Mouse (Mus musculus) testis, adult 2 months (tissue): ENCODE results near the gene Dpy19l3. TPM values are rescaled to one million over a fixed set of nuclear protein-coding genes. Genes with fewer than 3 reads are reported as not detected.

Source experiments
- H3K27ac ChIP-seq: fragments of 200-500 bp; 2 replicates; pipeline ENCODE4 v1.5.1; 2012; ENCODE audit warnings: low read depth, low read length; ENCODE audit not compliant: control insufficient read depth, insufficient read depth
- H3K27me3 ChIP-seq: fragments of 200-500 bp; 2 replicates; pipeline ENCODE4 v1.6.1; 2012; ENCODE audit warnings: mild to moderate bottlenecking, low read length, moderate library complexity; ENCODE audit not compliant: control insufficient read depth, insufficient read depth
- H3K36me3 ChIP-seq: fragments of 200-500 bp; 2 replicates; pipeline ENCODE4 v1.6.1; 2012; ENCODE audit warnings: mild to moderate bottlenecking, low read length; ENCODE audit not compliant: control insufficient read depth, insufficient read depth
- H3K4me1 ChIP-seq: fragments of 200-500 bp; 2 replicates; pipeline ENCODE4 v1.6.1; 2012; ENCODE audit warnings: low read length; ENCODE audit not compliant: control insufficient read depth, insufficient read depth
- H3K4me3 ChIP-seq: fragments of 200-500 bp; 2 replicates; pipeline ENCODE4 v1.5.1; 2012; ENCODE audit warnings: low read depth, mild to moderate bottlenecking, low read length, moderate library complexity, mixed read lengths; ENCODE audit not compliant: control insufficient read depth
- CTCF ChIP-seq: fragments of 200-500 bp; IDR thresholded peaks from 2 replicates; pipeline ENCODE4 v1.5.1; 2012; ENCODE audit warnings: low read depth, mild to moderate bottlenecking, inconsistent platforms, low read length, moderate library complexity; ENCODE audit not compliant: control insufficient read depth, insufficient read depth, insufficient replicate concordance
- POLR2A ChIP-seq: fragments of 200-500 bp; IDR thresholded peaks from 2 replicates; pipeline ENCODE4 v1.6.1; 2012; ENCODE audit warnings: low read depth, mild to moderate bottlenecking, inconsistent platforms, low read length, moderate library complexity; ENCODE audit not compliant: control insufficient read depth
- polyA plus RNA-seq: library from polyadenylated mRNA; depleted of rRNA; stranded (reverse); fragments of >200 nt; gene quantifications from 2 replicates; pipeline ENCODE4 v1.2.3, GENCODE M21; 2012

Dpy19l3 gene
- polyA plus RNA-seq, 1 experiment, result 4.8 TPM

DNA sequence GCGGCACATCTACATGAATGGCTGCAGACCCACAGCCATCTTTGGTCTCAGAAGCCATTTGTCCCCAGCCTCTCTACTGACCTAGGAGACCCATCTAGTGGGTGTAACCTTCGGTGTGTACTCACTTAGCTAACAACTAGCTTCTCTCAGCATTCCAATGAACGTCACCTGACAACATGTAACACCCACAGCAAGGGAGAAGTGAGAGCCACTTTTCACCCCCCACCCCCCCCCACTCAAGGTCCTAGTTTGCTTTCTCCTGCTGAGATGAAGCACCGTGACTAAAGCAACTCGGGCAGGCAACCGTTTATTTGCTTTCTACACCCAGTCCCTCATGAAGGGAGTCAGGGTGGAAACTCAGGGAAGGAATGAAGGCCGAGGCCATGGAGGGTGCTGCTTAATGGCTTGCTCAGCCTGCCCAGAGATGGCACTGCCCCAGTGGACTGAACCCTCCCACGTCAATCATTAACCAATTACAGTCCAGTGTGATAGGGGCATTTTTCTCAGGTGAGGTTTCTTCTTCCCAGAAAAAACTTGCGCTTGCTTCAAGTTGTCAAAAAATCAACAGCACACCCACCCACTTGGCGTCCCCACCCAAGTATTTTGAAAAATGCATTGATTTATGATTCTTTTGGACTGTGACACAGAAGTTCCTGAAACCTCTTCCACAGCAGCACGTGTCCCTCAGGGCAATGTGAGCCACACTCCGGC, 7.4 kb downstream of the Dpy19l3 start:
- Histone ChIP-seq H3K27ac (no peak overlapping the region), H3K4me1 (no peaks in the 10 kb centered on the region), H3K27me3 (no peaks in the 10 kb centered on the region), H3K36me3 (no peaks in the 10 kb centered on the region), H3K4me3 (no peak overlapping the region)
- no peak for TF ChIP-seq CTCF
- no peak for TF ChIP-seq POLR2A

DNA sequence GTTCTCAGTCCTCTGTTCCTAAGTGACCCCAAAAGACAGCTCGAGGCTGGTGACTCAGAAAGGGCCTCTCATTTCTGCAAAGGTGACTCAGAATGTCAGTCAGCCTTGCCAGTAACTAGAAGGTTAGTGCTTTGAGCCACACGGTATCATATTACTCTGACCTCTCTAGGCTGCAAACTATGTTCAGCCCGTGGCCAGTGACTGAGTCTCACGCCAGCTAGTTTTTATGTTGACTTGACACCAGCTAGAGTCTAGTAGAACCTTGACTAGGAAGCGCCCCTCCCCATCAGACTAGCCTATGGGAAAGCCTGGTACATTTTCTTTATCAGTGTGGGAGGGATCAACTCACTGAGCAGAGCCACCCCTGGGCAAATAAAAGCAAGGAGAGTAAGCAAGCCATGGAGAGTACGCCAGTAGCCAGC, 9.0 kb downstream of the Dpy19l3 start:
- Histone ChIP-seq H3K27me3 (no peaks in the 10 kb centered on the region), H3K4me3 (no peak overlapping the region), H3K36me3 (no peaks in the 10 kb centered on the region), H3K27ac (no peak overlapping the region), H3K4me1 (no peaks in the 10 kb centered on the region)
- no peak for TF ChIP-seq POLR2A

DNA sequence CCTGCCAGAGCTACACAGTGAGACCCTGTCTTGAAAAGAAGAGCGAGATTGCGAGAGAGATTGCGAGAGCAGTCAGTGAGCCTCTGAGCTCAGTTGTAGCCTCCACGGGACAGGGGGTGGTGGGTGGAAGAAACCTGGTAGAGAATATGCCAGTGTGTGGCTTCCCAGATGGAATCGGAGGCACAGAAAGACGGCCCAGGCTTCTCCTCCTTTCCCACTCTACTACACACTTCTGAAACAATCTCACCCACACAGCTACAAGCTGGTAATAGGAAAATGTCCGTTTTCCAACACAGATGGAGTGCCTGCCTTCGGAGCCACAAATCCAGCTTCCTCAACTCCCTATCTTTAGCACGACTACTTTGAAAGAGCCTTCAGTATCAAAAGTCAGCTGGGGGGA, 9.5 kb downstream of the Dpy19l3 start:
- Histone ChIP-seq H3K36me3 (no peaks in the 10 kb centered on the region), H3K27me3 (no peaks in the 10 kb centered on the region), H3K4me3 (no peak overlapping the region), H3K4me1 (no peaks in the 10 kb centered on the region), H3K27ac (no peak overlapping the region)
- TF ChIP-seq POLR2A (no peak), CTCF (no peak)

DNA sequence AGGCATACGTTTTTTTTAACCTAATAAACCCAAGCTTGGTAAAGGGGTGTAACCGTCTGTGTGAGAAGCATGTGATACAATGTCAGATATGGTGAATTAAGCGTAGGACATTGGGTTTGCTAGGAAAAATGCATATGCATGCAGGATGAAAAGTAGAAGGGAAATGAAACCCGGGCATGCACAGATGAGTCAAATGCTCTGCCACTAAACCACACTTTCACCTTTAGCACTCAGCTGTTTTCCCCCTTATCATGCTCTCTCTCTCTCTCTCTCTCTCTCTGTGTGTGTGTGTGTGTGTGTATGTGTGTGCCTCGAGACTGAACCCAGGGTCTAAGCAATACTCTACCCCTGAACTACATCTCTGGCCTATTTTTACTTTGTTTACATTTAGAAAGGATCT, 11.9 kb downstream of the Dpy19l3 start:
- Histone ChIP-seq H3K36me3 (no peaks in the 10 kb centered on the region), H3K27me3 (no peaks in the 10 kb centered on the region), H3K4me1 (no peaks in the 10 kb centered on the region), H3K27ac (no peak overlapping the region), H3K4me3 (no peak overlapping the region)
- no peak for TF ChIP-seq POLR2A
- no peak for TF ChIP-seq CTCF

DNA sequence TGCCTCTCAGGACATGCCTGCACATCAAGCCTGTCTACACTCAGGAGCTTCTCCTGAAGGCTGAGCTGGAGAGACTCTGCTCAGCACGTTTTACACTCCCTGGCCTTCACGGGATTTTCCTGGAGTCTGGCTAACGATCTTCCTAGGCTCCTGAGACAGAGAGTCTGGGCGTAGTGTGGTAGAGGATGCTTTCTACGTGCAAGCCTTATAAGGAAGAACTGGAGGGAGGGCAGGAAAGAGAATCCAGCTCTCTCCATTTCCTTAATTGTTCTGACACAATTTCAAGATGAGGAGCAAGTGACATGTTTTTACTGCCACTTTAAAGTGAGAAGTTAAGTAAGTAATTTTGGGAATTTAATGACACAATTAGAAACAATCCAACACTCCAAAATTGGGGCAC, 12.4 kb downstream of the Dpy19l3 start:
- TF ChIP-seq POLR2A (no peak), CTCF (no peak)
- Histone ChIP-seq H3K4me3 (no peak overlapping the region), H3K27me3 (no peaks in the 10 kb centered on the region), H3K36me3 (no peaks in the 10 kb centered on the region), H3K27ac (no peak overlapping the region), H3K4me1 (no peaks in the 10 kb centered on the region)

DNA sequence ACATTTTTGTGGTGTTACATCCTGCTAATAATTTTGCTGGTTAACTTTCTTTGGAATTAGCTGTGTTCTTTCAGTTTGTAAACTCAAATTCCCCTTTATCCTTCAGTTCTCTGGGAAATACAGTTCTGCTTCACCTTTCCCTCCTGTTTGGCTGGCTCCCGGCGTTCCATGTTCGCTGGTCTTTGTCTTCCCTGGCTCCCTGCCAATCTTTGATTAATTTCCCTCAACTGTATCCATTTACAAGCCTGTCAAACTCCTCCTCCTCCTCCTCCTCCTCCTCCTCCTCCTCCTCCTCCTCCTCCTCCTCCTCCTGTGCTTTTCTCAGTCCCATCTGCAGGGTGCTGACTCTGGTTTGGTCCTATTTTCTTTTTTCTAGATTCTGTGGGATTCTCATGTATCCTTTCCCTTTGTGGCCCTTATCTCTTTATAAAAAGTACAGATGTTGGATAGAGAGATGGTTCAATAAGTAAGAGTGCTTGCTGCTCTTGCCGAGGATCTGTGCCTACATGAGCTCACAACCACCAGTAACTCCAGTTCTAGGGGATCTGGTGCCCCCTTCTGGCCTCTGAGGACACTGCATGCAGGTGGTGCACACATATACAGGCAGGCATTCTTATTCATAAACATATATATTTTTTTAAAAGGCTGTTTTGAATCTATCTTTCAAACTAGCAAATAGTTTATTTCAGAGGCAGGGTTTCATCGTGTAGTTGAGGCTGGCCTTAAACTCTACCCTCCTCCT, 13.6 kb downstream of the Dpy19l3 start:
- H3K4me1 ChIP-seq, result no peaks in the 10 kb centered on the region
- H3K27me3 ChIP-seq, result no peaks in the 10 kb centered on the region
- H3K4me3 ChIP-seq, result no peak overlapping the region
- no peaks in the 10 kb centered on the region for H3K36me3 ChIP-seq
- H3K27ac ChIP-seq, result no peak overlapping the region
- peak; percentile 81; the same call in 1 of the 2 replicates for TF ChIP-seq CTCF
- no peak for TF ChIP-seq POLR2A

DNA sequence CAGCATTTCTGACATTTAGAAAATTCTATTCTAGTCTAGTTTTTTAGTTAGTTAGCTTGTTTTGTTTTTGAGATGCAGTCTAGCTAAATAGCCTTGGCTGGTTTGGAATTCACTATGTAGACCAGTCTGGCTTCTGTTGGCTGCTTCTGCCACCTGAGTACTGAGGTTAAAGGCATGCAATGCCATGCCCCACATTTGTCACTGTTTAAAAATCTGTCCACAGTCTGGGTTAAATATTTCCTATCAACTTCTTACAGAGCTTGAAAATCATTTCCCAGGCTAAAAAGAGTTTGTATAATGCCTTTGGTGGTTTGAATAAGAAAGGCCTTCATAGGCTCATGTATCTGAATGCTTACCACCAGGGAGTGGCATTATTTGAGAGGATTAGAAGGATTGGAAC, 15.4 kb downstream of the Dpy19l3 start:
- no peak for TF ChIP-seq POLR2A
- no peak for TF ChIP-seq CTCF
- no peaks in the 10 kb centered on the region for H3K36me3 ChIP-seq
- no peaks in the 10 kb centered on the region for H3K27me3 ChIP-seq
- H3K4me3 ChIP-seq, result no peak overlapping the region
- H3K4me1 ChIP-seq, result no peaks in the 10 kb centered on the region
- H3K27ac ChIP-seq, result no peak overlapping the region
